Mouse (Mus musculus): ENCODE measurements around the gene Rps15. TPM values are rescaled to one million over a fixed set of nuclear protein-coding genes. Genes with fewer than 3 reads are reported as not detected.
A peak's percentile ranks its signal among the peaks of the same experiment; 100 is the strongest.

The Rps15 gene
- total RNA-seq, 1 experiment, result 2,505 TPM

- in situ Hi-C loops (cut with MboI; ENCODE audit: low sequenced_read_pairs in 2 of 2, unreplicated experiment in 2 of 2), result no loop called here
These were observed 44.0 kb downstream of the Rps15 start for GRCm38 (mm10) chr10:80336263-80336662.

GRCm38 (mm10) chr10:80339941-80340750, 47.9 kb downstream of the Rps15 start:
- DNase-seq (ENCODE audit: low read depth, low spot score), result peak; percentile 88
- in situ Hi-C loops (cut with MboI; ENCODE audit: low sequenced_read_pairs in 2 of 2, unreplicated experiment in 2 of 2), result no loop called here
- no peak for TF ChIP-seq ZC3H11A (IDR thresholded peaks at IDR 0.05; ENCODE audit: borderline replicate concordance, low read depth, low read length)
- no peak for TF ChIP-seq HCFC1 (IDR thresholded peaks at IDR 0.05; ENCODE audit: borderline replicate concordance, insufficient read depth, low read length)
- TF ChIP-seq MAFK (IDR thresholded peaks at IDR 0.05; ENCODE audit: insufficient read depth, low read depth, low read length), result no peak
- no peak for TF ChIP-seq CHD2 (IDR thresholded peaks at IDR 0.05; ENCODE audit: low read depth, low read length)
- no peak for TF ChIP-seq ZNF384 (IDR thresholded peaks at IDR 0.05; ENCODE audit: low read depth, low read length)
- peaks cover 4% of the 10 kb centered on the region; the same call in 1 of the 2 replicates for H3K36me3 ChIP-seq (ENCODE audit: control insufficient read depth, insufficient read depth, low read length, poor library complexity, severe bottlenecking)
- no peak overlapping the region for H3K4me3 ChIP-seq (ENCODE audit: insufficient read depth in 1 of 2, low read depth in 1 of 2, low read length in 2 of 2, poor library complexity in 1 of 2, severe bottlenecking in 1 of 2)
- H3K4me1 ChIP-seq (ENCODE audit: control insufficient read depth in 2 of 2, insufficient read depth in 2 of 2, low read length in 2 of 2, poor library complexity in 1 of 2), result peaks cover 2 to 36% of the 10 kb centered on the region in 2 experiments; a peak in 3 of 4 replicates
- H3K9me3 ChIP-seq (ENCODE audit: control insufficient read depth, insufficient read depth, low read depth, low read length), result no peaks in the 10 kb centered on the region
- H3K9ac ChIP-seq (ENCODE audit: insufficient read depth, low read depth, low read length, poor library complexity, severe bottlenecking), result peak overlapping the region; percentile 15; the same call in 1 of the 2 replicates
- no peak overlapping the region for H3K27ac ChIP-seq (ENCODE audit: insufficient read depth, low read depth, low read length, poor library complexity, severe bottlenecking)

More at GRCm38 (mm10) chr10:80336263-80336662, 44.0 kb downstream of the Rps15 start:
- peaks cover 4% of the 10 kb centered on the region; the same call in 1 of the 2 replicates for H3K36me3 ChIP-seq (ENCODE audit: control insufficient read depth, insufficient read depth, low read length, poor library complexity, severe bottlenecking)
- 0 out of 2 replicates have a peak overlapping the region, but pooled peaks have one; percentile 12 for H3K27ac ChIP-seq (ENCODE audit: insufficient read depth, low read depth, low read length, poor library complexity, severe bottlenecking)
- H3K9me3 ChIP-seq (ENCODE audit: control insufficient read depth, insufficient read depth, low read depth, low read length), result no peaks in the 10 kb centered on the region
- H3K4me1 ChIP-seq (ENCODE audit: control insufficient read depth in 2 of 2, insufficient read depth in 2 of 2, low read length in 2 of 2, poor library complexity in 1 of 2), result peaks cover 2 to 27% of the 10 kb centered on the region in 2 experiments; a peak in 3 of 4 replicates
- DNase-seq (ENCODE audit: low read depth, low spot score), result no peak
- no peak for TF ChIP-seq ZC3H11A (IDR thresholded peaks at IDR 0.05; ENCODE audit: borderline replicate concordance, low read depth, low read length)
- TF ChIP-seq HCFC1 (IDR thresholded peaks at IDR 0.05; ENCODE audit: borderline replicate concordance, insufficient read depth, low read length), result no peak
- TF ChIP-seq ZNF384 (IDR thresholded peaks at IDR 0.05; ENCODE audit: low read depth, low read length), result no peak
- no peak for TF ChIP-seq MAFK (IDR thresholded peaks at IDR 0.05; ENCODE audit: insufficient read depth, low read depth, low read length)
- TF ChIP-seq CHD2 (IDR thresholded peaks at IDR 0.05; ENCODE audit: low read depth, low read length), result no peak
- no peak overlapping the region for H3K4me3 ChIP-seq (ENCODE audit: insufficient read depth in 1 of 2, low read depth in 1 of 2, low read length in 2 of 2, poor library complexity in 1 of 2, severe bottlenecking in 1 of 2)
- no peak overlapping the region for H3K9ac ChIP-seq (ENCODE audit: insufficient read depth, low read depth, low read length, poor library complexity, severe bottlenecking)

- TF ChIP-seq MAFK (IDR thresholded peaks at IDR 0.05; ENCODE audit: insufficient read depth, low read depth, low read length) (no peak), CHD2 (IDR thresholded peaks at IDR 0.05; ENCODE audit: low read depth, low read length) (no peak), ZC3H11A (IDR thresholded peaks at IDR 0.05; ENCODE audit: borderline replicate concordance, low read depth, low read length) (no peak), ZNF384 (IDR thresholded peaks at IDR 0.05; ENCODE audit: low read depth, low read length) (no peak), HCFC1 (IDR thresholded peaks at IDR 0.05; ENCODE audit: borderline replicate concordance, insufficient read depth, low read length) (no peak)
- Histone ChIP-seq H3K36me3 (ENCODE audit: control insufficient read depth, insufficient read depth, low read length, poor library complexity, severe bottlenecking) (no peaks in the 10 kb centered on the region), H3K4me3 (ENCODE audit: insufficient read depth in 1 of 2, low read depth in 1 of 2, low read length in 2 of 2, poor library complexity in 1 of 2, severe bottlenecking in 1 of 2) (peak overlapping the region; percentile 32 to 70; a peak in 1 of 4 replicates), H3K9ac (ENCODE audit: insufficient read depth, low read depth, low read length, poor library complexity, severe bottlenecking) (no peak overlapping the region), H3K27ac (ENCODE audit: insufficient read depth, low read depth, low read length, poor library complexity, severe bottlenecking) (no peak overlapping the region), H3K9me3 (ENCODE audit: control insufficient read depth, insufficient read depth, low read depth, low read length) (no peaks in the 10 kb centered on the region), H3K4me1 (ENCODE audit: control insufficient read depth in 2 of 2, insufficient read depth in 2 of 2, low read length in 2 of 2, poor library complexity in 1 of 2) (peaks cover 3 to 35% of the 10 kb centered on the region in 2 experiments; a peak in 3 of 4 replicates)
- no peak for DNase-seq (ENCODE audit: low read depth, low spot score)
- in situ Hi-C loops (cut with MboI; ENCODE audit: low sequenced_read_pairs in 2 of 2, unreplicated experiment in 2 of 2), result no loop called here
These were observed 48.8 kb downstream of the Rps15 start for GRCm38 (mm10) chr10:80341026-80341425.

GRCm38 (mm10) chr10:80341491-80342304, 49.4 kb downstream of the Rps15 start:
- Histone ChIP-seq H3K4me3 (ENCODE audit: insufficient read depth in 1 of 2, low read depth in 1 of 2, low read length in 2 of 2, poor library complexity in 1 of 2, severe bottlenecking in 1 of 2) (peak overlapping the region; percentile 58 to 70), H3K9me3 (ENCODE audit: control insufficient read depth, insufficient read depth, low read depth, low read length) (no peaks in the 10 kb centered on the region), H3K36me3 (ENCODE audit: control insufficient read depth, insufficient read depth, low read length, poor library complexity, severe bottlenecking) (no peaks in the 10 kb centered on the region), H3K27ac (ENCODE audit: insufficient read depth, low read depth, low read length, poor library complexity, severe bottlenecking) (no peak overlapping the region), H3K9ac (ENCODE audit: insufficient read depth, low read depth, low read length, poor library complexity, severe bottlenecking) (no peak overlapping the region; the same call in 1 of the 2 replicates), H3K4me1 (ENCODE audit: control insufficient read depth in 2 of 2, insufficient read depth in 2 of 2, low read length in 2 of 2, poor library complexity in 1 of 2) (peaks cover 2 to 33% of the 10 kb centered on the region in 2 experiments; a peak in 3 of 4 replicates)
- no peak for DNase-seq (ENCODE audit: low read depth, low spot score)
- TF ChIP-seq HCFC1 (IDR thresholded peaks at IDR 0.05; ENCODE audit: borderline replicate concordance, insufficient read depth, low read length) (no peak), ZC3H11A (IDR thresholded peaks at IDR 0.05; ENCODE audit: borderline replicate concordance, low read depth, low read length) (no peak), CHD2 (IDR thresholded peaks at IDR 0.05; ENCODE audit: low read depth, low read length) (no peak), MAFK (IDR thresholded peaks at IDR 0.05; ENCODE audit: insufficient read depth, low read depth, low read length) (no peak), ZNF384 (IDR thresholded peaks at IDR 0.05; ENCODE audit: low read depth, low read length) (no peak)
- in situ Hi-C loops (cut with MboI; ENCODE audit: low sequenced_read_pairs in 2 of 2, unreplicated experiment in 2 of 2), result no loop called here
